Mouse (Mus musculus): ENCODE measurements around the gene Vmn1r211. TPM values are rescaled to one million over a fixed set of nuclear protein-coding genes. Genes with fewer than 3 reads are reported as not detected.
"Not testable (repeated sequence)": the region's sequence is repeated elsewhere in the genome, so short reads cannot be mapped to it uniquely, and the experiment has no call there.

Vmn1r211 gene
- not detected in 2 replicates for polyA plus RNA-seq (2012; ENCODE audit: insufficient read depth, insufficient read length, low replicate concordance, missing spikeins)

GRCm38 (mm10) chr13:22857461-22857860 is at the start of gene Vmn1r211:
TSS of gene Vmn1r211 (minus strand) at chr13:22857561.
- no peaks in the 10 kb centered on the region for H3K4me1 ChIP-seq (ENCODE audit: control insufficient read depth, insufficient read depth, low read length)
- H3K27ac ChIP-seq (ENCODE audit: insufficient read depth, low read depth, low read length): no peak within 1 kb of the TSS
- TF ChIP-seq CTCF (IDR thresholded peaks at IDR 0.05; ENCODE audit: insufficient read depth, low read depth, low read length) (no peak), POLR2A (IDR thresholded peaks at IDR 0.05; ENCODE audit: insufficient read depth, low read depth, low read length) (no peak)
- H3K4me3 ChIP-seq (ENCODE audit: insufficient read depth, low read depth, low read length): no peak within 1 kb of the TSS
- 81% methylated on average over 1 of the region's 1 CpGs for WGBS

- WGBS: 83% methylated on average over 4 of the region's 4 CpGs
Observed at GRCm38 (mm10) chr13:22884105-22884504, 26.7 kb upstream of the Vmn1r211 start, which contains the start of gene Vmn1r212. TSS of gene Vmn1r212 (minus strand) at chr13:22884205.

GRCm38 (mm10) chr13:22879257-22879656 is 21.9 kb upstream of the Vmn1r211 start:
- Histone ChIP-seq H3K4me1 (ENCODE audit: control insufficient read depth, insufficient read depth, low read length) (no peaks in the 10 kb centered on the region), H3K4me3 (ENCODE audit: insufficient read depth, low read depth, low read length) (no peak overlapping the region), H3K27ac (ENCODE audit: insufficient read depth, low read depth, low read length) (no peak overlapping the region)
- TF ChIP-seq POLR2A (IDR thresholded peaks at IDR 0.05; ENCODE audit: insufficient read depth, low read depth, low read length): no peak
- TF ChIP-seq CTCF (IDR thresholded peaks at IDR 0.05; ENCODE audit: insufficient read depth, low read depth, low read length): no peak
- 100% methylated on average over 1 of the region's 1 CpGs for WGBS

More at GRCm38 (mm10) chr13:22884105-22884504, 26.7 kb upstream of the Vmn1r211 start, which contains the start of gene Vmn1r212:
- Histone ChIP-seq H3K4me3 (ENCODE audit: insufficient read depth, low read depth, low read length) (no peak within 1 kb of the TSS), H3K27ac (ENCODE audit: insufficient read depth, low read depth, low read length) (no peak within 1 kb of the TSS), H3K4me1 (ENCODE audit: control insufficient read depth, insufficient read depth, low read length) (no peaks in the 10 kb centered on the region)
- TF ChIP-seq POLR2A (IDR thresholded peaks at IDR 0.05; ENCODE audit: insufficient read depth, low read depth, low read length): no peak
- TF ChIP-seq CTCF (IDR thresholded peaks at IDR 0.05; ENCODE audit: insufficient read depth, low read depth, low read length): no peak

GRCm38 (mm10) chr13:22854760-22855159 is 2.6 kb downstream of the Vmn1r211 start:
- TF ChIP-seq CTCF (IDR thresholded peaks at IDR 0.05; ENCODE audit: insufficient read depth, low read depth, low read length) (no peak), POLR2A (IDR thresholded peaks at IDR 0.05; ENCODE audit: insufficient read depth, low read depth, low read length) (no peak)
- Histone ChIP-seq H3K4me1 (ENCODE audit: control insufficient read depth, insufficient read depth, low read length) (no peaks in the 10 kb centered on the region), H3K27ac (ENCODE audit: insufficient read depth, low read depth, low read length) (no peak overlapping the region), H3K4me3 (ENCODE audit: insufficient read depth, low read depth, low read length) (no peak overlapping the region)
- 61% methylated on average over 4 of the region's 4 CpGs for WGBS

DNA sequence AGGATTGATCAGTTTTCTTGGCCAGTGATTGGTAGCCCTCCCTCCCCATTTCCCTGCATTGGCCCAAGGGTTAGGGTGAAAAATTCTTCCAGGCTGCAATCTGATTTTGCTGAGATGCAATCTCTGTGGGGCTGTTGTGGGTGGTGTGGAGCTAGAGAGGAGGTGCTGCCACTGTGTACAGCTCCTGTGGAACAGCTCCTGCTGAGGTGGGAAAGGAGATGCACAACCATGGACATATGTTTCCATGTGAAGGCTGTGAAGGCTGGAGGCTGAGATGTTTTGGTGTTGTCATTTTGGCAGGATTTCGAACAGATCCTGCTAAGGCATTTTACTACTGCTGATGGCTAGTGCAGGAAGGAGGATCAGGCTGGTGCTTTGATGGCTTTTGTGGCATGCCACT is 10.6 kb downstream of the Vmn1r211 start:
- H3K4me1 ChIP-seq (ENCODE audit: control insufficient read depth, insufficient read depth, low read length): no peaks in the 10 kb centered on the region
- WGBS: 68% methylated on average over 1 of the region's 1 CpGs
- H3K4me3 ChIP-seq (ENCODE audit: insufficient read depth, low read depth, low read length): no peak overlapping the region
- TF ChIP-seq POLR2A (IDR thresholded peaks at IDR 0.05; ENCODE audit: insufficient read depth, low read depth, low read length): no peak
- TF ChIP-seq CTCF (IDR thresholded peaks at IDR 0.05; ENCODE audit: insufficient read depth, low read depth, low read length): no peak
- no peak overlapping the region for H3K27ac ChIP-seq (ENCODE audit: insufficient read depth, low read depth, low read length)

DNA sequence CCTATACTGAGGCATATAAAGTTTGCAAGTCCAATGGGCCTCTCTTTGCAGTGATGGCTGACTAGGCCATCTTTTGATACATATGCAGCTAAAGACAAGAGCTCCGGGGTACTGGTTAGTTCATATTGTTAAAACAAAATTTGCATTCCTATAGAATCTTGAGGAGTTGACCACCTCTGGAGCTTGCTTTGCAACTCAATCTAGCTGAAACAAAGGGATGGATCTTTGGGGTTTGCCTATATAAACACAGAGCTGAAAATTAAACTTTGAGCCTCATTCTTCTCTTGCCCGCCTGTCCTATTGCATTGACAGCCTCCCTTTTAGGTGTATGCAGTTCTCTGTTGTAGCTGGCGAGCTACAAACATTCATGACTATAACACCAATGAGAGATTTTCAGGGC is 13.1 kb downstream of the Vmn1r211 start:
- H3K27ac ChIP-seq (ENCODE audit: insufficient read depth, low read depth, low read length); H3K4me1 ChIP-seq (ENCODE audit: control insufficient read depth, insufficient read depth, low read length); H3K4me3 ChIP-seq (ENCODE audit: insufficient read depth, low read depth, low read length): not testable (repeated sequence)
- WGBS: 46% methylated on average over 3 of the region's 3 CpGs

DNA sequence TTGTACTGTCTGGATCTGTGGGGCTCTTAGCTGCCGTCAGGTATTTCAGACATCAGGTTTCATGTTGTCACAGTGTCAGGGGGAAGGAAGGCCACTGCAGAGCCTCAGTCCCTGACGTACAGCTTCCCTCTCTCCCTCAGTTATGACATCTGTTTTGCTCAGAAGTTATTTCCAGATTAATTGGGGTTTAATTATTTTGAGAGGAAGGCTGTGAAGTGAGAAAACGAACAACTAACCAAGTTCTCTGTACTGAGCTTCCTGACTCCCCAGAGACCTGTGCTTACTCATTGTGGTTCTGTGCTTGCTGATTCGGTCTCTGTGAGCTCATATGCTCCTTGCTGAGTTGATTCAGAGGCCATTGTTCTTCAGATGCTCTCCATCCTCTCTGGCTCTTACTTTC is 26.1 kb downstream of the Vmn1r211 start, which contains the start of gene Vmn1r210:
Gene Vmn1r210, minus strand, starts transcription at position 101 of the 400 bp plus-strand sequence.
- TF ChIP-seq POLR2A (IDR thresholded peaks at IDR 0.05; ENCODE audit: insufficient read depth, low read depth, low read length) (no peak), CTCF (IDR thresholded peaks at IDR 0.05; ENCODE audit: insufficient read depth, low read depth, low read length) (no peak)
- H3K27ac ChIP-seq (ENCODE audit: insufficient read depth, low read depth, low read length): no peak within 1 kb of the TSS
- H3K4me3 ChIP-seq (ENCODE audit: insufficient read depth, low read depth, low read length): no peak within 1 kb of the TSS
- WGBS: 54% methylated on average over 4 of the region's 4 CpGs
- H3K4me1 ChIP-seq (ENCODE audit: control insufficient read depth, insufficient read depth, low read length): no peaks in the 10 kb centered on the region

DNA sequence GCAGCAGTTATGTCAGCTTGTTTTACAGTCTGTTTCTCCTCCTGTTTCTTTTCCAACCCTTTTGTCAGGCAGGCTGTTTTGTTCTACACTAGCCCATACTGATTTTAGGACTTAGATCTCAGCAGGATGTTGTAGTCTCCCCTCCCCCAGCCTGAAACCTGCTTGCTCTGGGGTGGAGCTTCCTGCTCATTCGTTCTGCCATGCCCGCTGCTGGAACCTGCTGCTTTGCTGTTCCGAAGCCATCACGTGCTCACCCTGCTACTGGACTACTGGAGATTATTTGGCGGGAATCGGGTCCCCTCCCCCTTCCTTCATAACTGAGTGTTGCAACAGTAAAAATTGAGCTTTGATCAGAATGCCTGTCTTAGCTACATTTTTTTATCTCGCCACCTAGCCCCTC is 28.0 kb downstream of the Vmn1r211 start:
- not testable (repeated sequence) for H3K27ac ChIP-seq (ENCODE audit: insufficient read depth, low read depth, low read length); H3K4me3 ChIP-seq (ENCODE audit: insufficient read depth, low read depth, low read length); H3K4me1 ChIP-seq (ENCODE audit: control insufficient read depth, insufficient read depth, low read length)
- 36% methylated on average over 7 of the region's 7 CpGs for WGBS

- 86% methylated on average over 1 of the region's 1 CpGs for WGBS
- not testable (repeated sequence) for H3K4me1 ChIP-seq (ENCODE audit: control insufficient read depth, insufficient read depth, low read length); H3K4me3 ChIP-seq (ENCODE audit: insufficient read depth, low read depth, low read length); H3K27ac ChIP-seq (ENCODE audit: insufficient read depth, low read depth, low read length)
Observed at GRCm38 (mm10) chr13:22821601-22822000, 35.8 kb downstream of the Vmn1r211 start.

GRCm38 (mm10) chr13:22809582-22809981 is 47.8 kb downstream of the Vmn1r211 start, which contains the start of gene Vmn1r209:
TSS of gene Vmn1r209 (minus strand) at chr13:22809682.
- H3K4me3 ChIP-seq (ENCODE audit: insufficient read depth, low read depth, low read length); H3K4me1 ChIP-seq (ENCODE audit: control insufficient read depth, insufficient read depth, low read length); H3K27ac ChIP-seq (ENCODE audit: insufficient read depth, low read depth, low read length): not testable (repeated sequence)

Other genes starting within 250 kb of the Vmn1r211 start
- not detected in 2 replicates for gene Vmn1r206, start 233.3 kb downstream of the Vmn1r211 start, polyA plus RNA-seq (2012; ENCODE audit: insufficient read depth, insufficient read length, low replicate concordance, missing spikeins)
- not detected in 2 replicates for gene Vmn1r207-ps, start 127.9 kb downstream of the Vmn1r211 start, polyA plus RNA-seq (2012; ENCODE audit: insufficient read depth, insufficient read length, low replicate concordance, missing spikeins)
- not detected in 2 replicates for gene Vmn1r208, start 80.2 kb downstream of the Vmn1r211 start, polyA plus RNA-seq (2012; ENCODE audit: insufficient read depth, insufficient read length, low replicate concordance, missing spikeins)
- not detected in 2 replicates for gene Vmn1r209, start 47.9 kb downstream of the Vmn1r211 start, polyA plus RNA-seq (2012; ENCODE audit: insufficient read depth, insufficient read length, low replicate concordance, missing spikeins)
- gene Vmn1r210, start 26.2 kb downstream of the Vmn1r211 start, polyA plus RNA-seq (2012; ENCODE audit: insufficient read depth, insufficient read length, low replicate concordance, missing spikeins): not detected in 2 replicates
- not detected in 2 replicates for gene Vmn1r212, start 26.6 kb upstream of the Vmn1r211 start, polyA plus RNA-seq (2012; ENCODE audit: insufficient read depth, insufficient read length, low replicate concordance, missing spikeins)
- not detected in 2 replicates for gene Vmn1r213, start 150.1 kb upstream of the Vmn1r211 start, polyA plus RNA-seq (2012; ENCODE audit: insufficient read depth, insufficient read length, low replicate concordance, missing spikeins)
- not detected in 2 replicates for gene Vmn1r214, start 172.9 kb upstream of the Vmn1r211 start, polyA plus RNA-seq (2012; ENCODE audit: insufficient read depth, insufficient read length, low replicate concordance, missing spikeins)
- not detected in 2 replicates for gene Vmn1r215, start 210.5 kb upstream of the Vmn1r211 start, polyA plus RNA-seq (2012; ENCODE audit: insufficient read depth, insufficient read length, low replicate concordance, missing spikeins)